Mouse (Mus musculus) NIH3T3 (cell line): Measurements from ENCODE around the gene Aire.

Source experiments
- DNase-seq: peaks from one replicate; pipeline ENCODE4 v3.0.0-alpha.2; 2012; ENCODE audit warnings: low read depth

Aire gene

DNA sequence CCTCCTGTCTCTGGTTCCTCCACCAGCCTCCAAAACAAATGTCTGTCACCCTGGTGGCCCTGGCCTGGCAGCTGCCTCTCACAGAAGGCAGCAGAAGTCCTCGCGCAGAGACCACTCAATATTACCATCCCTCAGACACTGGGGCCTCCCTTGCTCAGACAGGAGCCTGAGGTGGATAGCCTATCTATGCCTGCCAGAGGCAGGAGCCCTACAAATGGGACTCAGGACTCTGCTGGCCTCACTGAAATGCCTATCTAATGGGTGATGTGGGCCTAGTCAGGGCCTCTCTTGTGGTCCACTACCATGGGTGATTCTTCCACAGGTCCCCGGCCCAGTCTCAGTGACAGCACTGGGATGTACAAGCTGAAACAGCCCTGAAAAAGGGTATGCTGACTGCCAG is 35.2 kb downstream of the Aire start:
- no peak for DNase-seq

DNA sequence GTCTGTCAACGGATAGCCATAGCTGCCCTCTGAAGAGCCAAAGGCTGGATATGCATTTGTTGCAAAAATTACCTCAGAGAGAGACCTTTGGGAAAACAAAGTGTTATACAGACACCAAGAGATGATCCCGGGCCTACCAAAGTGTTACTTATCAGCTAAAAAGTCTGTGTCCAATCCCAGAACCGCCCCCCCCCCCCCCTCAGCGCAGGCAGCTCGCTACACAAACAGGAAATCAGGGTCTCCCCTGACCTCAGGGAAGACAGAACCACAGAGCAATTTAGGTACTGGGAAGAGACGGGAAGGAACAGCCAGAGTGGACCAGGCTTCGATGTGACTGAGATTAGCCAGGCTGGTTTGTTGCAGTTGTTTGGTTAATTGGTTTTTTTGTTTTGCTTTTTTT is 36.2 kb downstream of the Aire start:
- DNase-seq = no peak

DNA sequence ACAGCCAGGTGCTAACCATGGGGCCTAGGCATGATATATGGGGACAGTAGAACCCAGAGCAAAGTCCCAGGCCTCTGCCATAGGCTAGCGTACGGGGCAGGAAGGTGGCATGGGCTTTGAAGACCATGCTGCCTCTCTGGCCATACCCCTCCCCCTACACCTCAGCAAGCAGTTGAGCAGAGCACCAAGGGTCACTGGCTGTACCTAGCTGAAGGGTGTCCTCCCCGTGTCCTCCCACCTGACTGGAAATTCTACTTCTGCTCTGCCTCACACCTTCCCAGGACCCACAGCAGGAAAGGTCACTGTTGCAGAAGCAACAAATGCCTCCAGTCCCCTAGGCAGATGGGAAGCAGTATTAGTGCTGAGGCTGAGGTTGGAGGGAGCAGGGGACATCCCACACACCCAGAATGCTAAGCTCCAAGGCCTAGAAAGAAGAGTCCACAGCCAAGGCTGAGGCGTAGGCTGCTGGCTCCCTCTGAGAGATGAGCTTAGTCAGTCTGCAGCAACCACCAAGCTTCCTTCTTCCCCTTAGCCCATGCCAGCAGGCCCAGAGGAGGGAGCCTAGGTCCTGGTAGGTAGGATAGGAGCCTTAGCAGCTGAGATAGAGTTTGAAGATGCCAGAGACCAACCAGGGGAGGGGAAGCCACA is 37.5 kb downstream of the Aire start:
- DNase-seq = no peak

DNA sequence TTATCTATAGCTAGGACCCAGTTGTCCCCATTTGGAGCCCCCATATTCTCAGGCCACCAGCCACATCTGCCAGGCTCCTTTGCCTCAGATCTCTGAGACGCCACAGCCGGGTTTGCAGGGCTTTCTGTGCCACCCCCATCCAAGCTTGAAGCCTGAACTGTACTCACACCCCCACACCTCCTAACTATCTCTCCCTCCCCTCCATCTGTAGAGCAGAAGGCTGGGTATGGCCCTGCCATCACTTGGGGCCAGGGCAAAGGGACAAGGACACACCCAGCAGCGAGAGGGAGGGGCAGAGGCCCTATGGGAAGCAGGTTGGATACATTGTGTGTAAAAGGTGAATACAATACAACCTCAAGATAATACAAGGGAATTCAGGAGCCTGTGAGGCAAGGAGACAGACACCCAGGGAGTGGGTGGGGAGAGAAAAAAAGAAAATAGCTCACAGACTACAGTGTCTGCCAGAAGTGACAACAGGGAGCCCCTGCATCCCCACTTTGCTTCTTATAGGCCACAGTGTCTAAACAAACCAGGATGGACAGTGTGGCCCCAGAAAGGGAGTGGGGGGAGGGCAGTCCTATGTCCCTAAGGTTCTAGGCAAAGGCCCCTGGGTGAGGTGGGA is 38.8 kb downstream of the Aire start:
- DNase-seq = no peak

DNA sequence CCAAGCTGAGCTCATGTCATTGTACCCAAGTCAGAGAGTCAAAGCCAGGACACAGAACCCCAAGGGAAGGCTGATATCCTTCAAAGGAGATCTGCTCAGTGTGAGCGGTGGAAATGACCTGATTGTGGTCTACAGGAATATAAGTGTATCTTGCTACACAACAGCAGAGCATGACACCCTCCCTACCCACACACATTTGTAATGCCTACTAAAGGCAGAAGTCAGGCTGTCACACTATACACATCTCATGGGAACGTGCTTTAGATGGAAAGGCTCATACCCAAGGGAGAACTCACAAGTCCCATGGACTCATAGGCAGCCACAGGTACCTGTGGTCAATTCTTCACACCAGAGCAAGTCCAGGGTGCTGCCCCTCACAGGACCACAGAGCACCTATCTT is 41.1 kb downstream of the Aire start:
- no peak for DNase-seq

DNA sequence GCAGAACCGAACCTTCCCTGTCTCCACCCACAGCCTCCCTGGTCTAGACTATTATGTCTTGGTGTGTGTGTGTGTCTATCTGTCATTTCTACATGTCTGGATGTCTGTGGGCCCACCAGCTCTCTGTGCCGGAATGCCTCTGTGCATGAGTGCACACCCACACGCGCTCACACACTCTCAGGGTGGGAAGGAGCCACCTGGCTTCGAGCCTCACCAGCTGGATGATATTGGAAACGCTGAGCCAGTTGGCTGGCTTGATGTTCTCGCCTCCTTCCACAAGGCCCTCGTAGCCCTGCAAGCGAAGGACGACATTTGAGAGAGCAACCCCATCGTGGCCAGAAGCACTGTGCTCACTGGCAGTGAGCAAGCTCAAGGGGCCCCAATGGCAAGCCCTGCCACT is 41.6 kb downstream of the Aire start:
- no peak for DNase-seq

DNA sequence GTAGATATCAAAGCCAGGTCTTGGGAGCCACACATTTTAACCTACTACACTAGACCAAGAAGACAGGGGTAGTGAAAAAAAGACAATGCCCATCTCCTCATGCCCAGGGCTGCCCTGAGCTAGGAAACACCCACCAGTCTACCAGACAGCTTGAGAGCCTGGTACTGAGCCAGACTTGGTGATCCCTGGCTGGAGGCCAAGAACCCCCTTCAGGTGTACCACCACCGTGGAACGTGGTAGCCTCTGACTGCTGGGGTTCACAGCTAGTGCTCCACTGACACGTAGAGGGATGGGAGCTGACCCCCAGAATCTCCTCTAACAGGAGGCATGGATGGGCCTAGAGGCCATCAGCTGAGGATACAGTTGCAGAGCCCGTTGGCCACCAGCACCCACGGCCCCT is 43.2 kb downstream of the Aire start:
- no peak for DNase-seq

DNA sequence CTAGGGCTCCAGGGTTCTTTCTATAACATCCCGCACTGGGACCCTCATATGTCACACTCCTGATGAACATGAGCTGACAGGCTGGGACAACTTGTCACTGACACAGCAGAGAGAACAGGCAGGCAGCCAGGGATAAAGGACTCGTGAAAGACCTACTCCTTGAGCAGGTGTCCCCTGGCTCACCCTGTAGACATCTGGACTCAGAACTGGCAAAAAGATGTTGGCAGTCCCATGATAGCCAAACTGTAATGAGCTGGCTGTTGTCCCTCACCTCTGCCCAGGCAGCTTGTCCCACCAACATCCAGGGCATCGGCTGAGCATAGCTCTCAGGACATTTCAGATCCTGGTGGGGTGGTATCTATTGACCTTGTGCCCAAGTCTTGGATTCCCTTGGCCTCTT is 47.8 kb downstream of the Aire start:
- DNase-seq = no peak

DNA sequence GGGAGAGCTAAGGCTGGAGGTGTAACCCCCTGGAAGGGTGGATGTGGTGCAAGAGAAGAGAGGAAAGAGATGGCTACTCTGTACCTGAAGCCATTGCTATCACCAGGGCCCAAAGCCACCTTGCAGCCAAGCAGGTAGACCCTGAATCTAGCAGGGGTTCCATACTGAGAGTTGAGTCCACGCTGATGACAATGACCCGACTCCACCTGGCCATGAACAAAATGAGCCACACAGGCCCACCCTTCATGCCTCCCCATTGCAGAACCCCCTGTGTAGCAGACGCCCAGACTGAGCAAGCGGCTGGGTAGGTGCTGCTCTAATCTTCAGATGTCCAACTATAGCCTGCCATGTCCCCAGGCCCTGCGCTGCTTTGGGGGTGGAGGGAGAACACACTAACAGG is 57.6 kb downstream of the Aire start:
- DNase-seq = no peak

DNA sequence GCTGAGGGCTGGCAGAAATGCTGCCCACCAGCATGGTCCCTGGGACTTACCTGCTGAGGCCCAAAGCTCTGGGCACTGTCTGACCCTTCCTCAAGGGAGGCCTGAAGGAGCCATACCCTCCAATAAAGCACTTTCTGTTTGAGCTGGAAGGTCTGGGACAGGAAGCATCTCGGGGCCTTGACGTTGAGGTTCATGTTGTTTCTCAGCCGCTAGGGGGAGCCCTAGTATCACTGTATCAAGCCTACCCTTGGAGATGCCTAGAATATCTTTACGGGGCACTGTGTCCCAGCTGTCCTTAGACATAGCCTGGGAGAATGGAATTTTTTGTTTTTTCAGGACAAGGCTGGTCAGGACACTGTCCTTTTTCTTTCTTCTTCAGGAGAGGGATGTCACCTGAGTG is 58.8 kb downstream of the Aire start:
- DNase-seq = peak; percentile 94
